Mouse (Mus musculus) urinary bladder, postnatal 14 days (tissue): ENCODE measurements around the gene Tnfrsf19.

Source experiments
- DNase-seq: peaks from one replicate; pipeline ENCODE4 v3.0.0; 2021; ENCODE audit warnings: low spot score

The Tnfrsf19 gene

GRCm38 (mm10) chr14:60964016-60964810 lies 82.1 kb downstream of the Tnfrsf19 start:
- no peak for DNase-seq

- DNase-seq: no peak
Measured at GRCm38 (mm10) chr14:60957611-60958157, 88.6 kb downstream of the Tnfrsf19 start.

GRCm38 (mm10) chr14:60937481-60938039 lies 108.7 kb downstream of the Tnfrsf19 start:
- no peak for DNase-seq

- DNase-seq: no peak
Measured at GRCm38 (mm10) chr14:60935705-60936104, 110.6 kb downstream of the Tnfrsf19 start.

- no peak for DNase-seq
Measured at GRCm38 (mm10) chr14:60926011-60926410, 120.3 kb downstream of the Tnfrsf19 start.

- DNase-seq: no peak
Measured at GRCm38 (mm10) chr14:60916661-60917060, 129.6 kb downstream of the Tnfrsf19 start.
